Mouse (Mus musculus): ENCODE data around the gene Mlph. TPM values are rescaled to one million over a fixed set of nuclear protein-coding genes. Genes with fewer than 3 reads are reported as not detected.

Gene Mlph
- total and polyA plus RNA-seq, 2 experiments = 0.27 to 0.37 TPM

DNA sequence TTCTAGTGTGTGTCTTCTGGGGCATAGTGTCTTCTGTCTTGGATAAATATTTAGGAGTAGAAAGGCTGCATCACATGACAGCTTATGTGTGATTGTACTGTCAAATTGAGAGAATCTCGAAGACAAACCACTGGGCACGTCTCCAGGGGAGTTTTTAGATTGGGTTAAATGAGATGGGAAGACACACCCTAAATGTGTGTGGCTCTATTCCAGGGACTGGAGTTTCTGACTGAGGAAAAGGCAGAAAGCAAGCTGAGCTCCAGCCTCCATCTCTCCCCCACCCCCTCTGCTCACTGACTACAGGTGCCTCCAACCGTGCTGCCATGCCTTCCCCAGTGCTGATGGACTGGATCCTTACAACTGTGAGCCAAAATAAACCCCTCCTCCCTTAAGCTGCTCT is 66.5 kb downstream of the Mlph start:
- no peak for DNase-seq (ENCODE audit: extremely low read depth, low read depth, low spot score)
- Histone ChIP-seq H3K79me2 (ENCODE audit: control insufficient read depth, insufficient read depth, low read length) (no peaks in the 10 kb centered on the region), H3K27me3 (ENCODE audit: control insufficient read depth, insufficient read depth, low read length) (no peaks in the 10 kb centered on the region), H3K36me3 (ENCODE audit: control insufficient read depth, insufficient read depth, low read length) (no peaks in the 10 kb centered on the region), H3K4me1 (ENCODE audit: control insufficient read depth, insufficient read depth, low read length) (no peaks in the 10 kb centered on the region), H3K9ac (ENCODE audit: low read depth, low read length) (no peak overlapping the region), H3K4me3 (ENCODE audit: insufficient read depth, low read depth, low read length) (no peak overlapping the region), H3K27ac (replicated peaks; ENCODE audit: insufficient read depth, low read depth, low read length) (no peak overlapping the region)
- TF ChIP-seq POLR2A (IDR thresholded peaks at IDR 0.05; ENCODE audit: extremely low read depth, insufficient read depth, low read length) = no peak
- TF ChIP-seq CTCF (IDR thresholded peaks at IDR 0.05; ENCODE audit: low read depth, low read length) = no peak
- WGBS = 84% methylated on average over 3 of the region's 3 CpGs

DNA sequence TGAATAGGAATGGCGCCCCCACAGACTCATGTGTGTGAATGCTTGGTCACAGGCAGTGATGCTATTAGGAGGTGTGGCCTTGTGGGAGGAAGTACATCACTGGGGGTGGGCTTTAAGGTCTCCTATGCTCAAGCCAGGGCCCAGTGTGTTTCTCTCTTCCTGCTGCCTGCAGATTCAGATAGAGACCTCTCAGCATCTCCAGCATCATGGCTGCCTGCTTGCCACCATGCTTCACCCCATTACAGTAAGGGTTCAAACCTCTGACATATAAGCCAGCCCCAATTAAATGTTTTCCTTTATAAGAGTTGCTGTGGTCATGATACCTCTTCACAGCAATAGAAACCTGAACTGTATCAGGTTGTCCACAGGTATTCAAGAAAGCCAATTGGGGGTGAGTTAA is 81.0 kb downstream of the Mlph start:
- no peaks in the 10 kb centered on the region for H3K4me1 ChIP-seq (ENCODE audit: control insufficient read depth, insufficient read depth, low read length)
- TF ChIP-seq POLR2A (IDR thresholded peaks at IDR 0.05; ENCODE audit: extremely low read depth, insufficient read depth, low read length) = no peak
- no peak for TF ChIP-seq CTCF (IDR thresholded peaks at IDR 0.05; ENCODE audit: low read depth, low read length)
- DNase-seq (ENCODE audit: extremely low read depth, low read depth, low spot score) = no peak
- no peak overlapping the region for H3K4me3 ChIP-seq (ENCODE audit: insufficient read depth, low read depth, low read length)
- no peaks in the 10 kb centered on the region for H3K79me2 ChIP-seq (ENCODE audit: control insufficient read depth, insufficient read depth, low read length)
- WGBS = 100% methylated on average over 1 of the region's 1 CpGs
- no peak overlapping the region for H3K9ac ChIP-seq (ENCODE audit: low read depth, low read length)
- peaks cover 4% of the 10 kb centered on the region; the same call in 1 of the 2 replicates for H3K27me3 ChIP-seq (ENCODE audit: control insufficient read depth, insufficient read depth, low read length)
- H3K36me3 ChIP-seq (ENCODE audit: control insufficient read depth, insufficient read depth, low read length) = no peaks in the 10 kb centered on the region
- H3K27ac ChIP-seq (replicated peaks; ENCODE audit: insufficient read depth, low read depth, low read length) = no peak overlapping the region

DNA sequence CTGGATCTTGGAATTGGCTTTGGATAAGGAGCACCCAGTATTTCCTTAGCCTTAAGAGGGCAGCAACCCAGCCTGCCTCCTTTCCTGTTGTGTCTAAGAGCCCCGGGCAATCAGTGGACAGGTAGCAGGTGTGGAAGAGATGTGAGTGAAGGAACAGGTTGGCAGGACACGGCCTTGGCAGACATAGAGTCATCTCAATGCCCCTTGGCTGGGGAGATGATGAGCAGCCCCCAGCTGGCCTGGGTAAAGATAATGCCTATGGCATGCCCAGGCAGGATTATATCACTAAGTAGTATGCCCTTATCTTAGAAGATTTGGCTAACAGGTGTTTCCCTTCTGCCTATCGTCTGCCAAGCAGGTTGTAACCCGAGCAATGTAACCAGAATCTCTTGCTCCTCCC is 82.3 kb downstream of the Mlph start:
- Histone ChIP-seq H3K27me3 (ENCODE audit: control insufficient read depth, insufficient read depth, low read length) (peaks cover 4% of the 10 kb centered on the region; the same call in 1 of the 2 replicates), H3K4me3 (ENCODE audit: insufficient read depth, low read depth, low read length) (no peak overlapping the region), H3K4me1 (ENCODE audit: control insufficient read depth, insufficient read depth, low read length) (peaks cover 2% of the 10 kb centered on the region; the same call in 1 of the 2 replicates), H3K79me2 (ENCODE audit: control insufficient read depth, insufficient read depth, low read length) (no peaks in the 10 kb centered on the region), H3K27ac (replicated peaks; ENCODE audit: insufficient read depth, low read depth, low read length) (no peak overlapping the region), H3K36me3 (ENCODE audit: control insufficient read depth, insufficient read depth, low read length) (no peaks in the 10 kb centered on the region), H3K9ac (ENCODE audit: low read depth, low read length) (no peak overlapping the region)
- 85% methylated on average over 4 of the region's 4 CpGs for WGBS
- TF ChIP-seq CTCF (IDR thresholded peaks at IDR 0.05; ENCODE audit: low read depth, low read length) = no peak
- no peak for TF ChIP-seq POLR2A (IDR thresholded peaks at IDR 0.05; ENCODE audit: extremely low read depth, insufficient read depth, low read length)
- no peak for DNase-seq (ENCODE audit: extremely low read depth, low read depth, low spot score)

DNA sequence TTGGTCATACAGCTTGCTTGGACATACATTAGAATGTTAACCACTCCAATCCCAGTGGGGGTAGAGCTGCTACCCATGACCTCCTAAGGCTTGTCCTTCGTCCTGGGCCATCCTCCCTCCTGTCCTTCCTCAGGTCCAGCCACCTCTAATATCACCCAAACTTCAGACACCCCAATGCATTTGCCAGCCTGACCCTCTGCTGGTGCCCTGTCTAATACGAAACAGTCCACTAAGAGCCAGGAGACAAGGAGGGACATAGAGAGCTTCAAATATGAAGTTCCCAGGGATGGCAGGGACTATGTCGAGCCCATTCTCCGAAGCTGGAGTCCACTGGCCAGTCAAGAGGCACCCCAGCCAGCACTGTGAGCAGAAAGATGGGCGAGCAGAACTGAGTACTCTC is 82.8 kb downstream of the Mlph start:
- H3K4me3 ChIP-seq (ENCODE audit: insufficient read depth, low read depth, low read length) = no peak overlapping the region
- no peaks in the 10 kb centered on the region for H3K36me3 ChIP-seq (ENCODE audit: control insufficient read depth, insufficient read depth, low read length)
- TF ChIP-seq CTCF (IDR thresholded peaks at IDR 0.05; ENCODE audit: low read depth, low read length) (no peak), POLR2A (IDR thresholded peaks at IDR 0.05; ENCODE audit: extremely low read depth, insufficient read depth, low read length) (no peak)
- WGBS = 91% methylated on average over 5 of the region's 5 CpGs
- peaks cover 4% of the 10 kb centered on the region; the same call in 1 of the 2 replicates for H3K27me3 ChIP-seq (ENCODE audit: control insufficient read depth, insufficient read depth, low read length)
- peaks cover 2% of the 10 kb centered on the region; the same call in 1 of the 2 replicates for H3K4me1 ChIP-seq (ENCODE audit: control insufficient read depth, insufficient read depth, low read length)
- H3K9ac ChIP-seq (ENCODE audit: low read depth, low read length) = no peak overlapping the region
- H3K79me2 ChIP-seq (ENCODE audit: control insufficient read depth, insufficient read depth, low read length) = no peaks in the 10 kb centered on the region
- H3K27ac ChIP-seq (replicated peaks; ENCODE audit: insufficient read depth, low read depth, low read length) = no peak overlapping the region
- DNase-seq (ENCODE audit: extremely low read depth, low read depth, low spot score) = no peak

DNA sequence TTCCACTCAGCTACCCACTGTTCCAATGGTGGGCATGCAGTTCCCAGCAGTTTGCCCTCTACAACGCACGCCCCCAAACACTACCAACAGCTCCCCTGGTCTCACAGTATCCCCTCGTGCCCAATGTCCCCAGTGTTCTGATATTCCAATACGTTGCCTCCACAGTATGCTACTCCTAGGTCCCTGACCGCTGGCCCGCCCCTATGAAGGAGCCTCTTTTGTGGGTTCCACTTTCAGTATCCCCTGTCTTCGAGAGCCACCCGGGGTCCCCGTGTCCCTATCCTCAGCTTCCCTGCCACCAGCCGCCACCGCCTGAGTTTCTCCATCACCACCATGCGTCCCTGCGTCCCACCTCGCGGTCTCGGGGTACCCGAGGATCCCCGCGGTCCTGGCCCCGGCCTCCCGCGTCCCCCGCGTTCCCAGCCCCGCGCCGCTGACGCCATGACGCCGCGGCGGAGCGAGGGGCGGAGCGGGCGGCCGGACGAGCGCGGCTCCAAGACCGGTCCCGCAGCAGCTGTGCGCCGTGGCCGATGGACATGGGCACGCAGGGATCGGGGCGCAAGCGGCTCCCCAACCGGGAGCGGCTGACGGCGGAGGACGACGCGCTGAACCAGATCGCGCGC is 83.5 kb downstream of the Mlph start, which contains the start of gene Lrrfip1:
Lrrfip1 (plus strand) TSS at position 470 of the 623 bp plus-strand sequence.
- no peak for DNase-seq (ENCODE audit: extremely low read depth, low read depth, low spot score)

More for the DNA sequence above, 83.5 kb downstream of the Mlph start, which contains the start of gene Lrrfip1:
- Histone ChIP-seq H3K79me2 (ENCODE audit: control insufficient read depth, insufficient read depth, low read length) (no peaks in the 10 kb centered on the region), H3K9ac (ENCODE audit: low read depth, low read length) (peak within 1 kb of the TSS; percentile 79), H3K36me3 (ENCODE audit: control insufficient read depth, insufficient read depth, low read length) (no peaks in the 10 kb centered on the region), H3K4me3 (ENCODE audit: insufficient read depth, low read depth, low read length) (peak within 1 kb of the TSS; percentile 95), H3K4me1 (ENCODE audit: control insufficient read depth, insufficient read depth, low read length) (peaks cover 2% of the 10 kb centered on the region; the same call in 1 of the 2 replicates), H3K27me3 (ENCODE audit: control insufficient read depth, insufficient read depth, low read length) (peaks cover 4% of the 10 kb centered on the region; the same call in 1 of the 2 replicates), H3K27ac (replicated peaks; ENCODE audit: insufficient read depth, low read depth, low read length) (no peak within 1 kb of the TSS)
- TF ChIP-seq CTCF (IDR thresholded peaks at IDR 0.05; ENCODE audit: low read depth, low read length) = no peak
- no peak for TF ChIP-seq POLR2A (IDR thresholded peaks at IDR 0.05; ENCODE audit: extremely low read depth, insufficient read depth, low read length)
- WGBS = 3% methylated on average over 59 of the region's 59 CpGs

Data from liver, adult 2 months (tissue).